Mouse (Mus musculus) hindbrain, postnatal 0 days (tissue): ENCODE measurements at regions not wholly inside any gene's neighbourhood (a gene's known extent, or its start where the extent isn't known, plus 50 kb on each side); places are given as distances from the start of the nearest gene placed in this dataset.

Experiments
- ATAC-seq: fragments of 200-750 bp; cut with Nextera tagmentation; 2 replicates; pipeline ENCODE4 v1.8.0; 2017; ENCODE audit warnings: mild to moderate bottlenecking, moderate TSS enrichment, moderate library complexity
- DNase-seq: peaks from one replicate; pipeline ENCODE4 v3.0.0-alpha.2; 2015; ENCODE audit warnings: low spot score
- H3K27ac ChIP-seq: fragments of 300-500 bp; sonication (generic); 2 replicates; pipeline ENCODE4 v1.5.1; 2014; ENCODE audit warnings: mild to moderate bottlenecking
- H3K27me3 ChIP-seq: fragments of 300-500 bp; sonication (generic); 2 replicates; pipeline ENCODE4 v1.6.1; 2014; ENCODE audit warnings: low read length, mixed read lengths; ENCODE audit not compliant: insufficient read depth
- H3K36me3 ChIP-seq: fragments of 300-500 bp; sonication (generic); 2 replicates; pipeline ENCODE4 v1.6.1; 2014; ENCODE audit warnings: low read length, mixed read lengths; ENCODE audit not compliant: insufficient read depth
- H3K4me1 ChIP-seq: fragments of 300-500 bp; sonication (generic); 2 replicates; pipeline ENCODE4 v1.6.1; 2014; ENCODE audit warnings: antibody characterized with exemption, low read length, mixed read lengths; ENCODE audit not compliant: insufficient read depth
- H3K4me2 ChIP-seq: fragments of 300-500 bp; sonication (generic); 2 replicates; pipeline ENCODE4 v1.6.1; 2014; ENCODE audit warnings: low read depth, mild to moderate bottlenecking, low read length, moderate library complexity, mixed read lengths
- H3K4me3 ChIP-seq: fragments of 300-500 bp; sonication (generic); 2 replicates; pipeline ENCODE4 v1.5.1; 2014; ENCODE audit warnings: low read length
- H3K9ac ChIP-seq: fragments of 300-500 bp; sonication (generic); replicated peaks from 2 replicates; pipeline ENCODE4 v1.6.1; 2014; ENCODE audit warnings: mild to moderate bottlenecking, low read length, moderate library complexity, mixed read lengths
- H3K9me3 ChIP-seq: fragments of 300-500 bp; sonication (generic); 2 replicates; pipeline ENCODE4 v1.6.1; 2016; ENCODE audit warnings: low read length, mixed read lengths
- CTCF ChIP-seq: IDR thresholded peaks from 2 replicates; pipeline ENCODE4 v1.5.1; 2016; ENCODE audit warnings: antibody characterized with exemption, control low read depth, low read depth
- WGBS: fragments of 180-500 bp; shearing (Covaris S2); extraction: QIAGEN DNeasy Blood & Tissue Kit; methylation state at CpG from one replicate; pipeline ENCODE4 v1.1.7; 2014; 5-methylcytosine and 5-hydroxymethylcytosine counted together

DNA sequence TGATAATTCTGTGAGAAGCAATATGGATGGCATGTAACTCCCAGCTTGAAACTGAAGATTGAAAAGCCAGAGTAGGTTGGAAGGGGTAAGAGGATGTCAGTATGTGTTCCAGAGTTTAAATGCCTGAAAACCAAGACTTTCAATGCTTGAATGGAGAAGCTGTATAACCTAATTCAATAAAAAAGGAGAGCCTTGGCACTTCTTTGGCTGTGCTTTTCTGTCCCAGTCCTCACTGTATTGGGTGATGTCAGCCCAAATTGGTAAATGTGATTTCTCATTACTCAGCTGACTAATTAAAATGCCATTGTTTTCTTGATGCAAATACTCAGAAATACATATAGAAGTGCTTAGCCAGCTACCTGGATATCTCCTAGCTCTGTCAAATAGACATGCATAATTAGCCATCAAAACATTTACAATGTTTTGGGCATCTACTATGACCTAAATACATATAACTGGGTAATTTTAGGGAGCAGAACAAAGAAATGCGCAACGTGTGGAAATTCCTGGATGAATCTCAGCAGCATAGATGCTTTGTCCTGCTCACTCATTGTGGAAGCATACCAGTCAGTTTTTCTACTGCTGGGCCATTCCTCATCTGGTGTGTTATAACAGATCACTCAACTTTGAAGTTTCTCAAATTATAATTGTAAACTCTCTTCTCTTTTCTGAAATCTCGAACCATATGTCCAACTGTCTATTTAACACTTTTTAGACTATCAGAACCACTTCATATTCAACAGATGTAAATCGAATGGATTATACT lies 347.5 kb upstream of the Ube2e3 start:
- no peaks in the 10 kb centered on the region for H3K27me3 ChIP-seq
- TF ChIP-seq CTCF: no peak
- H3K9ac ChIP-seq: no peak overlapping the region
- no peaks in the 10 kb centered on the region for H3K36me3 ChIP-seq
- no peak overlapping the region for H3K27ac ChIP-seq
- DNase-seq (no peak), ATAC-seq (no peak)
- H3K4me2 ChIP-seq: no peak overlapping the region
- no peaks in the 10 kb centered on the region for H3K4me1 ChIP-seq
- H3K9me3 ChIP-seq: no peaks in the 10 kb centered on the region
- H3K4me3 ChIP-seq: no peak overlapping the region
- 89% methylated on average over 4 of the region's 4 CpGs for WGBS

DNA sequence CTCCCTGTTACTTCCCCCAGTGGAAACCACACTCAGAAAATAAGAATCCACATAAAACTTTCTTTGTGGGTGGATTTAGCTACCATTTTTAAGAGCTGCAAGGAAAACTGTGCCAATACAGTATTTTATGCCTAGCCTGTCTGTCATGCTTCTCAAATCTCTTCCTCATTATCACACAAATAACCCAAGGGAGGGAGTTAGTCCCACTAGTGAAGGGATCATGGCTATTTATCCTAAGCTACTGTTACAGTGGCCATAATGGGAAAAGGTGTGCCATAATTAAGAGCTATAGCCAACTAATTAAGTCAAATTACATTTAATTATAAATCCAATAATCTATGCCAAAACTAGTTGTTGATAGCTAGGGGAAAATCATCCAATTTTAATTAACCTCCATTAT lies 374.8 kb upstream of the Ube2e3 start:
- H3K4me1 ChIP-seq: no peaks in the 10 kb centered on the region
- no peak overlapping the region for H3K4me2 ChIP-seq
- no peak for TF ChIP-seq CTCF
- no peak overlapping the region for H3K27ac ChIP-seq
- ATAC-seq (no peak), DNase-seq (no peak)
- no peaks in the 10 kb centered on the region for H3K27me3 ChIP-seq
- no peaks in the 10 kb centered on the region for H3K9me3 ChIP-seq
- no peak overlapping the region for H3K4me3 ChIP-seq
- H3K36me3 ChIP-seq: no peaks in the 10 kb centered on the region
- no peak overlapping the region for H3K9ac ChIP-seq

DNA sequence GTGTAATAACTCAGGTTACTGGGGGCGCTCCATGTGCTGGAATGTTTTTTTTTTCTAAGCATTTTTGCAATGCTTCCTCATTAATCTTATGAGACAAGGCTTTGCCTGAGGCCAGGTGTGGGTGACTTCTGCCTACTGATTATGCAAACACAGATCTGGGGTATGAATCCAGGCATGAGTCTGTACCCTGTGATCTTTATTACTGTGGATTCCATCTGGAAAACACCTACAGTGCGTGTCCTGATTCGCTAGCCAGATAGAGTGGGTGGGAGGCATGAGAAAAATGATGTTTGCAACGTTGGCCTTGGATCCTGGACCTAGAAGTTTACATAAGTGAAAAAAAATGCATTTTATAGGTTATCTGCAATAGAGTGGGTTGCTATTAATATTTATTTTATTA lies 387.9 kb upstream of the Ube2e3 start:
- DNase-seq (no peak), ATAC-seq (no peak)
- no peaks in the 10 kb centered on the region for H3K9me3 ChIP-seq
- no peak overlapping the region for H3K9ac ChIP-seq
- no peak overlapping the region for H3K4me2 ChIP-seq
- H3K36me3 ChIP-seq: no peaks in the 10 kb centered on the region
- 79% methylated on average over 4 of the region's 4 CpGs for WGBS
- H3K27ac ChIP-seq: no peak overlapping the region
- no peak overlapping the region for H3K4me3 ChIP-seq
- H3K4me1 ChIP-seq: no peaks in the 10 kb centered on the region
- H3K27me3 ChIP-seq: no peaks in the 10 kb centered on the region
- no peak for TF ChIP-seq CTCF

DNA sequence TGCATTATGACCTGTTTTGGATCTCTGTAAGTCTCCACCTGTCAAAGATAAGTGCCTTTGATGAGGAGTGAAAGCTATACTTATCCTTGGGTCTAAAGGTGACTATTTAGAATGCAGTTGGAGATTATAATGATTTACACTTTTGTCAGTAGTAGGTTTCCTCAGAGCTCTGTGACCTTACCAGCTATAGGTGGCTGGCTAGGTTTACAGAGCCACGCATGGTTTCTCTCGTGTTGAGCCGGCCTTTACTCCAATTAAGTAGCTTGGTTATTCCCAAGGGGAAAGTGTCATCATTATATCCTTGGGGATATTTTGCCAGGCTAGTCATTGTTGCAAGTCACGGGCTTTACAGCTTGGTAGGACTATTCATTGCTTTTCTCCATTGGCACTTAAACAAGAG lies 408.5 kb upstream of the Ube2e3 start:
- no peak for TF ChIP-seq CTCF
- H3K9me3 ChIP-seq: no peaks in the 10 kb centered on the region
- no peak overlapping the region for H3K4me2 ChIP-seq
- DNase-seq (no peak), ATAC-seq (no peak)
- H3K27me3 ChIP-seq: no peaks in the 10 kb centered on the region
- no peak overlapping the region for H3K27ac ChIP-seq
- WGBS: 89% methylated on average over 4 of the region's 4 CpGs
- no peaks in the 10 kb centered on the region for H3K36me3 ChIP-seq
- no peak overlapping the region for H3K4me3 ChIP-seq
- H3K4me1 ChIP-seq: no peaks in the 10 kb centered on the region
- no peak overlapping the region for H3K9ac ChIP-seq

DNA sequence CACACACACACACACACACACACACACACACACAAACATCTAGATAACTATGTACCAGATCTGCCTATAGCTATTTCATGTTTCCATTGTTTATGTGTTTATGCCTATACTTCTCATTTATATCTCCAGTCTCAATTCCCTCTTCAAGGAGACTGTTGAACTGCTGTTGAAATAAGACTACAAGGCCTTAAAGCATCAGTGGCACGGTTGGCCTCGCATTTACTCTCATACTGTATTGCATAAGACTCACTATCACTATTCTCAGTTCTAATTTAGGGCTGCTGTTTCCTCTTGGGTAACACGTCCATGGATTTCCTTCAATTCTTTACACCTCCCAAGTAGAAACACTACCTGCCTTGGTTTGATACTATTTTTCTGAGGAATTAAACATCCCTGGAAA lies 414.5 kb upstream of the Ube2e3 start:
- H3K27ac ChIP-seq: no peak overlapping the region
- WGBS: 91% methylated on average over 3 of the region's 3 CpGs
- H3K27me3 ChIP-seq: no peaks in the 10 kb centered on the region
- DNase-seq (no peak), ATAC-seq (no peak)
- H3K9me3 ChIP-seq: no peaks in the 10 kb centered on the region
- TF ChIP-seq CTCF: no peak
- no peak overlapping the region for H3K4me2 ChIP-seq
- H3K9ac ChIP-seq: no peak overlapping the region
- no peaks in the 10 kb centered on the region for H3K4me1 ChIP-seq
- H3K4me3 ChIP-seq: no peak overlapping the region
- no peaks in the 10 kb centered on the region for H3K36me3 ChIP-seq

DNA sequence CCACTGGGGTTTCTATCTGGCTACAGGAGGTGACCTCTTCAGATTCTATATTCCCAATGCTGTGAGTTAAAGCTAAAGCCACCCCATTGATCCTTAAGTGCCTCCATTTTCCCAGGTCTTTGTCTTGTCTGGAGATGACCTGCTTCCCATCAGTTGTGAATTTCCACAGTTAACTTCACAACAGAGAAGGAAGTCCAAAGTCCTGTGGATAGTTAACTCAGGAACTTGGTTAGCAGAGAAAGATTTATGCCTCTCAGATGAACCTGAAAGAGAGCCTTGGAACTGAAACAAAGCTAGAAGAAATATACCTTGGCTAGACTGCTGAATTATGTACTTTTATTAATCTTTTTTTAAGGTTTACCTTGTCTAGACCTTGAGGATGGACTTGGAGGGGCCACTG lies 431.1 kb upstream of the Ube2e3 start:
- no peak overlapping the region for H3K27ac ChIP-seq
- H3K27me3 ChIP-seq: no peaks in the 10 kb centered on the region
- no peak for TF ChIP-seq CTCF
- ATAC-seq (no peak), DNase-seq (no peak)
- H3K4me1 ChIP-seq: no peaks in the 10 kb centered on the region
- H3K4me2 ChIP-seq: no peak overlapping the region
- H3K9me3 ChIP-seq: no peaks in the 10 kb centered on the region
- no peaks in the 10 kb centered on the region for H3K36me3 ChIP-seq
- no peak overlapping the region for H3K4me3 ChIP-seq
- no peak overlapping the region for H3K9ac ChIP-seq

DNA sequence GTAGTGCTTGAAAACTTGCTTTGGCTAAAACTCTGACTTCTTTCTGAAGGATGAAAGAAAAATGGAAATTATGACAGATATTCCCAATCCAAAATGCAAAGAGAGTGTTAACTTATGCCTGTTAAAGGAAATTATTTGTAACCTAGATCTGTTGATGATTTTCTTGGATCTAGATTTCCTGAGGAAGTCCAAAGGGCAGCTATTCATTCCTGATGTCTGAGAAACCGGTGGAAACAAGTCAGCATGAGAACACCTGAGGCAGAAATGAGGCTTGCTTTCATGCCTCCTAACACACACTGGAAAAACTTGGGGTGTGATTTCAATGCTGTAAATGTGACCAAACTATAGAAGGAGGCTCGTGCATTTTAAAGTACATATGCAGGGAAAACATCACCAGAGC lies 432.9 kb upstream of the Ube2e3 start:
- 77% methylated on average over 2 of the region's 2 CpGs for WGBS
- H3K4me1 ChIP-seq: no peaks in the 10 kb centered on the region
- TF ChIP-seq CTCF: no peak

More for the DNA sequence above, 432.9 kb upstream of the Ube2e3 start:
- Histone ChIP-seq H3K9me3 (no peaks in the 10 kb centered on the region), H3K27me3 (no peaks in the 10 kb centered on the region), H3K27ac (no peak overlapping the region), H3K9ac (no peak overlapping the region), H3K4me3 (no peak overlapping the region), H3K4me2 (no peak overlapping the region), H3K36me3 (no peaks in the 10 kb centered on the region)
- no peak for DNase-seq
- no peak for ATAC-seq
